Mouse (Mus musculus) midbrain, embryonic 14.5 days (tissue): ENCODE data around the gene Slc35e3. TPM values are rescaled to one million over a fixed set of nuclear protein-coding genes. Genes with fewer than 3 reads are reported as not detected.
"Not testable (repeated sequence)": the region's sequence is repeated elsewhere in the genome, so short reads cannot be mapped to it uniquely, and the experiment has no call there.

Experiments used
- ATAC-seq: fragments of 200-750 bp; cut with Nextera tagmentation; 2 replicates; pipeline ENCODE4 v1.8.0; 2017; ENCODE audit warnings: moderate number of reproducible peaks, moderate library complexity; ENCODE audit not compliant: low FRiP score, low TSS enrichment
- DNase-seq: peaks from one replicate; pipeline ENCODE4 v3.0.0-alpha.2; 2015
- H3K27ac ChIP-seq: fragments of 300-500 bp; sonication (generic); replicated peaks from 2 replicates; pipeline ENCODE4 v1.5.1; 2014; ENCODE audit warnings: mild to moderate bottlenecking, low read depth, low read length, moderate library complexity
- H3K27me3 ChIP-seq: fragments of 300-500 bp; sonication (generic); 2 replicates; pipeline ENCODE4 v1.6.1; 2014; ENCODE audit warnings: low read length, control low read depth, mixed read lengths; ENCODE audit not compliant: control insufficient read depth, insufficient read depth
- H3K36me3 ChIP-seq: fragments of 300-500 bp; sonication (generic); 2 replicates; pipeline ENCODE4 v1.6.1; 2014; ENCODE audit warnings: low read length, control low read depth; ENCODE audit not compliant: control insufficient read depth, insufficient read depth
- H3K4me1 ChIP-seq: fragments of 300-500 bp; sonication (generic); 2 replicates; pipeline ENCODE4 v1.6.1; 2014; ENCODE audit warnings: mild to moderate bottlenecking, antibody characterized with exemption, low read length, control low read depth; ENCODE audit not compliant: control insufficient read depth, insufficient read depth
- H3K4me2 ChIP-seq: fragments of 300-500 bp; sonication (generic); 2 replicates; pipeline ENCODE4 v1.6.1; 2014; ENCODE audit warnings: mild to moderate bottlenecking, low read length, moderate library complexity
- H3K4me3 ChIP-seq: fragments of 300-500 bp; sonication (generic); replicated peaks from 2 replicates; pipeline ENCODE4 v1.5.1; 2014; ENCODE audit warnings: low read depth, low read length
- H3K9ac ChIP-seq: fragments of 300-500 bp; sonication (generic); replicated peaks from 2 replicates; pipeline ENCODE4 v1.6.1; 2014; ENCODE audit warnings: mild to moderate bottlenecking, low read length, moderate library complexity
- H3K9me3 ChIP-seq: fragments of 300-500 bp; sonication (generic); 2 replicates; pipeline ENCODE4 v1.6.1; 2016; ENCODE audit warnings: low read length, control low read depth, mixed read lengths; ENCODE audit not compliant: control insufficient read depth
- WGBS: fragments of 180-500 bp; shearing (Covaris S2); extraction: QIAGEN DNeasy Blood & Tissue Kit; methylation state at CpG from one replicate; pipeline ENCODE4 v1.1.7; 2014; 5-methylcytosine and 5-hydroxymethylcytosine counted together
- polyA plus RNA-seq: library from polyadenylated mRNA; unstranded; fragments of >200 nt; fragmentation: Nextera tagmentation; extraction: Ambion mirVana; gene quantifications from 2 replicates; pipeline ENCODE4 v1.2.1, GENCODE M21; 2014

Gene Slc35e3
- polyA plus RNA-seq, 1 experiment from 2014 or later, result 26.5 TPM

DNA sequence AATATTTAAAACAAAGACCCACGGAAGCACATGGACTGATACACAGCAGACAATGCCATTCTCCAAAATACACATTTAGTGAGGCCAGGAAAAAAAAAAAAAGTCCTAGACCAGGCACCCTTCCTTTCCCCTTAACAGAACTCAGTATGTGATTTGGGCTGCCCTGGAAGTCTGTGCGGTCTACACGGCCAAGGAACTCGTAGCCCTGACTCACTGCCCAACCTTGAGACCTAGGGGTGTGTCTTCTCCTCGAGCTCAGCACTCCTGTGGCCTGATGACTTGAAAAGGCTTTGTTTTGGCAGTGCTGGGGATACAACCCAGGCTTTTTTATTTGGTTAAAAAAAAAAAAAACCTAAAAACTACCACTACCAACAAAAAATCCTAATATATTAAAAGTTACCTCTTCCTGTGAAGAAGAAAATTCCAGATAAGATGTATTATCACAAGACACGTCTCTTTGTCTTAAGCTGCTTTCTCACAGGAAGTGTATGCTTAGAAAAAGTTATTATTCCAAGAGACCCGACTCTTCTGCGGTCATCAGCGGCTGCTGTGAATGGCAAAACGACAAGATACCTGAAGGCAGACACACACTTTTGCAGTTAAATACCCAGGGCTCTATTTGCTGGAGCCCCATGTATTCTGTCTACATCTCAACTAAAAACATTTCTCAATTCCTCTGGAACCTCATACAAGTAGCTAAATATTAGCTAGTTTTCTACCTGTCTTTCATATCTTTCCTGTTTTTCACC, 11.9 kb downstream of the Slc35e3 start:
- H3K9ac ChIP-seq, H3K4me2 ChIP-seq, DNase-seq, ATAC-seq, H3K4me1 ChIP-seq, H3K9me3 ChIP-seq, H3K27ac ChIP-seq, H3K4me3 ChIP-seq, H3K27me3 ChIP-seq: not testable (repeated sequence)
- peaks cover 37% of the 10 kb centered on the region for H3K36me3 ChIP-seq
- 90% methylated on average over 9 of the region's 10 CpGs for WGBS

DNA sequence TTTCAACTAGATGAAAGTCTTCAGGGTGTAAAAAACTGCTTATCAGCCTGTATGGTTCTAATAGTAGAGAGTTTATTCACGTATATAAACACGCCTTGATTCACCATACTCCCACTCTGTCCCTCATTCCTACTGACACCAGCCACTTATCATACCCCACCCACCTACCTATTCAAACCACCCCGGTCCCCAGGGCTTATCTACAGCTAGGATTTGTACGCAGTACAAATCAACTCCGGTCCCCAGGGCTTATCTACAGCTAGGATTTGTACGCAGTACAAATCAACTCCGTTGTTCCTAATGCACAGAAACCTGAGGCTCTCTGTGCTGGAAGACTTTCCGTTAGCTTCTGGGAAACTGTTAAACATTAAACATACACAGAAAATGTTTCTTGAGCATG, 12.5 kb downstream of the Slc35e3 start:
- H3K9ac ChIP-seq, H3K27me3 ChIP-seq, H3K4me2 ChIP-seq, H3K4me3 ChIP-seq, ATAC-seq, H3K4me1 ChIP-seq, DNase-seq, H3K9me3 ChIP-seq, H3K27ac ChIP-seq: not testable (repeated sequence)
- peaks cover 30% of the 10 kb centered on the region for H3K36me3 ChIP-seq
- WGBS, result 91% methylated on average over 8 of the region's 8 CpGs

- Histone ChIP-seq H3K36me3 (peaks cover 25% of the 10 kb centered on the region), H3K4me2 (no peak overlapping the region), H3K4me3 (no peak overlapping the region), H3K27me3 (no peaks in the 10 kb centered on the region), H3K27ac (no peak overlapping the region), H3K4me1 (no peaks in the 10 kb centered on the region), H3K9me3 (no peaks in the 10 kb centered on the region), H3K9ac (no peak overlapping the region)
- ATAC-seq (no peak), DNase-seq (no peak)
- 87% methylated on average over 14 of the region's 14 CpGs for WGBS
Observed at GRCm38 (mm10) chr10:117732962-117733592, 13.1 kb downstream of the Slc35e3 start.

GRCm38 (mm10) chr10:117732184-117732583, 14.0 kb downstream of the Slc35e3 start:
- 91% methylated on average over 5 of the region's 5 CpGs for WGBS
- Histone ChIP-seq H3K9me3 (no peaks in the 10 kb centered on the region), H3K4me2 (no peak overlapping the region), H3K4me3 (no peak overlapping the region), H3K4me1 (no peaks in the 10 kb centered on the region), H3K9ac (no peak overlapping the region), H3K36me3 (peaks cover 19% of the 10 kb centered on the region; the same call in 1 of the 2 replicates), H3K27me3 (no peaks in the 10 kb centered on the region), H3K27ac (no peak overlapping the region)
- ATAC-seq (no peak), DNase-seq (no peak)

DNA sequence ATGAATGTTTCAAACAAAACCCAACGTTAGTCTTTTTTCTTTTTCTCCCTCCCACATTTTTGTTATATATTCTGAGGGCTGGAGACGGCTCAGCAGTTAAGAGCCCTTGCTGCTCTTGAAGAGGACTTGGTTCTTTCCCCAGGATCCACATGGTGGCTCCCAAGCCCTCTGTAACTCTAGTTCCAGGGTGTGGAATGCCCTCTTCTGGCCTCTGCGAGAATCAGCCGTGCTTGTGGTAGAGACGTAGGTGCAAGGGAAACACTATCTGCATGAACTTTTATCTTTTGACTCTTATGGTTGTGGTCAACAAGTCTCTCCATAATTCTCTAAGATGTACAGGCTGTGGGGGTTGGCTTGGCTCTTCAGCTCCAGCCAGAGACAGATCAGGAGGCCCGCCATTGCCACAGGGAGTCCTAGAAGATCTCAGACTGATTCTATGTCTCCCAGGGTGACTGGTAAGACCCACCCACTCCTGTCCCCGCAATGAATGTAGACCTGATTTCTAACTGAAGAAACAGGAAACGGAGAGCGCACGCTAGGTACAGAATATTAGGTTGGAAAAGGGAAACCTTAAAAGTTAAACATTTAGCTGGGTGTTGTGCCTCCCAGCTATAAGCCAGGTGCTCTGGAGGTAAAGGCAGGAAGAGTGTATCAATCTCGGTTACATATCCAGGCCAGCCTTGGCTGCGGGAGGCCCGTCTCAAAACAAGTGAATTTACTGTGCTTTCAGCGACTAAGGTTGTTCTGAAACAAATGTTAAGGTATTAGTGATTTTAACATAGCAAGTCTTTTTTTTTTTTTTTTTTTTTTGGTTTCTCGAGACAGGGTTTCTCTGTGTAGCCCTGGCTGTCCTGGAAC, 14.7 kb downstream of the Slc35e3 start:
- no peak overlapping the region for H3K9ac ChIP-seq
- H3K27ac ChIP-seq, result no peak overlapping the region
- ATAC-seq, result no peak
- no peak overlapping the region for H3K4me2 ChIP-seq
- H3K4me3 ChIP-seq, result no peak overlapping the region
- H3K4me1 ChIP-seq, result no peaks in the 10 kb centered on the region
- H3K27me3 ChIP-seq, result no peaks in the 10 kb centered on the region
- peaks cover 11% of the 10 kb centered on the region; the same call in 1 of the 2 replicates for H3K36me3 ChIP-seq
- no peaks in the 10 kb centered on the region for H3K9me3 ChIP-seq
- peak; percentile 34 for DNase-seq
- WGBS, result 66% methylated on average over 14 of the region's 15 CpGs

- H3K36me3 ChIP-seq, result peaks cover 7% of the 10 kb centered on the region; the same call in 1 of the 2 replicates
- H3K9ac ChIP-seq, result no peak overlapping the region
- DNase-seq, result no peak
- no peak overlapping the region for H3K27ac ChIP-seq
- no peak for ATAC-seq
- H3K9me3 ChIP-seq, result no peaks in the 10 kb centered on the region
- no peak overlapping the region for H3K4me2 ChIP-seq
- no peaks in the 10 kb centered on the region for H3K4me1 ChIP-seq
- H3K27me3 ChIP-seq, result no peaks in the 10 kb centered on the region
- H3K4me3 ChIP-seq, result no peak overlapping the region
- WGBS, result 94% methylated on average over 12 of the region's 12 CpGs
Observed at GRCm38 (mm10) chr10:117730637-117731203, 15.4 kb downstream of the Slc35e3 start.

- H3K4me3 ChIP-seq, result no peak overlapping the region
- DNase-seq (no peak), ATAC-seq (no peak)
- 0 out of 2 replicates have a peak, but pooled peaks cover 2% of the 10 kb centered on the region for H3K36me3 ChIP-seq
- no peak overlapping the region for H3K27ac ChIP-seq
- H3K9me3 ChIP-seq, result no peaks in the 10 kb centered on the region
- no peak overlapping the region for H3K9ac ChIP-seq
- no peaks in the 10 kb centered on the region for H3K27me3 ChIP-seq
- no peaks in the 10 kb centered on the region for H3K4me1 ChIP-seq
- H3K4me2 ChIP-seq, result no peak overlapping the region
- WGBS, result 97% methylated on average over 7 of the region's 7 CpGs
Observed at GRCm38 (mm10) chr10:117730140-117730539, 16.0 kb downstream of the Slc35e3 start.

DNA sequence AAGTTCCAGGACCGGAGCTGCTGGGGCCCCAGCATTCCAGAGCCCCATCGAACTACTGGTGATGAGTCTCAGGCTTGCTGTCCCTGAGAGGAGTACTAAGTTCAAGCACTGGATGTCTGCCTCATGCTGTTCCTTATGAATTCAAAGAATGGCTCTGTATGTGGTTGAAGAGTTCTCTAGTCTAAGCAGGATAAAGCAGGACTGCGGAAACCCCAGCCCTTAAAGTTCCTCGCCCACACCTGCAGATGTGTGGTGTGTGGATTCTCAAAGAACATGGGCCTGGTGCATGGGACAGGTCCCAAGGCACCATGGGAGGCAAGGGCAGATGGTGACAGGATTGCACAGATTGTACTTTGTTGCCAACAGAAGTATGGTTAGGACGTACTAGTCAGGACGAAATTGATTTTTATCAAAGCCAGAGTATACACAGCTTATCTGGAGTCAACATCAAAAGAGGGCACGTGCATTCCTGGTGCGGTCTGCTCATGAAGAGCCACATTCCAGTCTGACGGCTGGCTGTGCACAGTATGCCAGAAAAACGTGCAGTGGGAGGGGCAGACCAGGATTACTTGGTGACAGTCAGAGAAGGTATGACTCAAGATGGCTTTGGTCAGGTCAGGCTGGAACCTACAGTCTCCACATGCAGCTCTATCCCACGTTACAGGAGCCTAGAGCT, 16.9 kb downstream of the Slc35e3 start:
- 84% methylated on average over 11 of the region's 11 CpGs for WGBS
- no peak overlapping the region for H3K4me2 ChIP-seq
- ATAC-seq (no peak), DNase-seq (no peak)
- no peak overlapping the region for H3K9ac ChIP-seq
- no peak overlapping the region for H3K4me3 ChIP-seq
- no peaks in the 10 kb centered on the region for H3K4me1 ChIP-seq
- 0 out of 2 replicates have a peak, but pooled peaks cover 2% of the 10 kb centered on the region for H3K36me3 ChIP-seq
- H3K27ac ChIP-seq, result no peak overlapping the region
- no peaks in the 10 kb centered on the region for H3K9me3 ChIP-seq
- no peaks in the 10 kb centered on the region for H3K27me3 ChIP-seq
